Mouse (Mus musculus) Patski (cell line): ENCODE data around the gene Lhfpl5. TPM values are rescaled to one million over a fixed set of nuclear protein-coding genes. Genes with fewer than 3 reads are reported as not detected.

ENCODE experiments used
- ATAC-seq: fragments of 100-300 bp; one replicate; pipeline ENCODE4 v1.8.0; 2021
- CTCF ChIA-PET: fragments of 350-600 bp; sonication (Branson Sonifier 250); formaldehyde crosslinking; loops from one replicate; lab custom pipeline; 2022; ENCODE audit warnings: inconsistent platforms; lab: Charles Lee
- POLR2A ChIA-PET: fragments of 350-600 bp; sonication (Branson Sonifier 250); formaldehyde crosslinking; loops from one replicate; lab custom pipeline; 2022; ENCODE audit warnings: antibody characterized with exemption, inconsistent platforms; lab: Charles Lee
- DNase-seq: peaks from one replicate; pipeline ENCODE4 v3.0.0-alpha.2; 2011; ENCODE audit warnings: low read depth, low spot score
- H3K27me3 ChIP-seq: fragments of 371-371 bp; one replicate; pipeline ENCODE4 v1.5.1; 2021
- CTCF ChIP-seq: fragments of 100-300 bp; IDR thresholded peaks from one replicate; pipeline ENCODE4 v1.5.1; 2021
- in situ Hi-C: fragments of 300-500 bp; cut with MboI; formaldehyde crosslinking; loops from 3 replicates; pipeline ENCODE4 v1.11.1; 2018; ENCODE audit warnings: low pct_unique_long_range_greater_than_20kb, mixed read lengths
- polyA plus RNA-seq: library from polyadenylated mRNA; unstranded; gene quantifications from one replicate; pipeline ENCODE4 v1.2.3, GENCODE M21; 2021

Lhfpl5 gene
- polyA plus RNA-seq, 1 experiment from 2014 or later: 0.09 TPM

- no peaks in the 10 kb centered on the region for H3K27me3 ChIP-seq
- CTCF ChIA-PET: interaction anchor here (1.9 kb wide), 1 partner anchor 8 kb away, joined by 7 read pairs; no protein-coding TSS in a partner anchor
- no peak for DNase-seq
- POLR2A ChIA-PET: no interaction called here
- in situ Hi-C loops: no loop called here
- TF ChIP-seq CTCF: no peak
- ATAC-seq: no peak
Observed at GRCm38 (mm10) chr17:28600780-28601179, 25.3 kb downstream of the Lhfpl5 start.

GRCm38 (mm10) chr17:28601557-28602250 is 26.3 kb downstream of the Lhfpl5 start:
- no peak for TF ChIP-seq CTCF
- ATAC-seq: no peak
- ChIA-PET POLR2A (no interaction called here), CTCF (interaction anchor here (1.9 kb wide), 1 partner anchor 9 kb away, joined by 7 read pairs; no protein-coding TSS in a partner anchor)
- in situ Hi-C loops: no loop called here
- no peak for DNase-seq
- no peaks in the 10 kb centered on the region for H3K27me3 ChIP-seq

- no peak for TF ChIP-seq CTCF
- CTCF ChIA-PET: interaction anchor here (0.7 to 2.6 kb wide), 2 partner anchors 13 to 16 kb away, joined by 3 to 14 read pairs; partner anchors contain the start of gene Srpk1
- no peak for DNase-seq
- H3K27me3 ChIP-seq: no peaks in the 10 kb centered on the region
- in situ Hi-C loops: no loop called here
- ATAC-seq: no peak
- POLR2A ChIA-PET: no interaction called here
Observed at GRCm38 (mm10) chr17:28609543-28609942, 34.1 kb downstream of the Lhfpl5 start.

GRCm38 (mm10) chr17:28612603-28613002 is 37.2 kb downstream of the Lhfpl5 start:
- ChIA-PET CTCF (interaction anchor here (1.4 kb wide), 1 partner anchor 19 kb away, joined by 3 read pairs; no protein-coding TSS in a partner anchor), POLR2A (no interaction called here)
- DNase-seq (no peak), ATAC-seq (no peak)
- H3K27me3 ChIP-seq: no peaks in the 10 kb centered on the region
- no peak for TF ChIP-seq CTCF
- in situ Hi-C loops: no loop called here

- DNase-seq (no peak), ATAC-seq (no peak)
- in situ Hi-C loops: no loop called here
- CTCF ChIA-PET: interaction anchor here (1.4 kb wide), 1 partner anchor 20 kb away, joined by 3 read pairs; no protein-coding TSS in a partner anchor
- TF ChIP-seq CTCF: no peak
- POLR2A ChIA-PET: no interaction called here
- no peaks in the 10 kb centered on the region for H3K27me3 ChIP-seq
Observed at GRCm38 (mm10) chr17:28613096-28613495, 37.7 kb downstream of the Lhfpl5 start.

GRCm38 (mm10) chr17:28615332-28615731 is 39.9 kb downstream of the Lhfpl5 start:
- ATAC-seq (no peak), DNase-seq (no peak)
- in situ Hi-C loops: no loop called here
- H3K27me3 ChIP-seq: no peaks in the 10 kb centered on the region
- CTCF ChIA-PET: no interaction called here
- POLR2A ChIA-PET: no interaction called here
- no peak for TF ChIP-seq CTCF

- in situ Hi-C loops: no loop called here
- no peak for ATAC-seq
- ChIA-PET POLR2A (no interaction called here), CTCF (interaction anchor here (3.1 kb wide), 1 partner anchor 25 kb away, joined by 12 read pairs; no protein-coding TSS in a partner anchor)
- TF ChIP-seq CTCF: no peak
- no peak for DNase-seq
- H3K27me3 ChIP-seq: no peaks in the 10 kb centered on the region
Observed at GRCm38 (mm10) chr17:28617636-28618035, 42.2 kb downstream of the Lhfpl5 start.

GRCm38 (mm10) chr17:28618124-28618523 is 42.7 kb downstream of the Lhfpl5 start:
- POLR2A ChIA-PET: no interaction called here
- TF ChIP-seq CTCF: no peak
- in situ Hi-C loops: no loop called here
- CTCF ChIA-PET: interaction anchor here (3.1 kb wide), 1 partner anchor 25 kb away, joined by 12 read pairs; no protein-coding TSS in a partner anchor
- ATAC-seq (no peak), DNase-seq (no peak)
- no peaks in the 10 kb centered on the region for H3K27me3 ChIP-seq

- no peak for ATAC-seq
- no peak for DNase-seq
- ChIA-PET POLR2A (no interaction called here), CTCF (interaction anchor here (3.1 kb wide), 1 partner anchor 26 kb away, joined by 12 read pairs; no protein-coding TSS in a partner anchor)
- in situ Hi-C loops: no loop called here
- no peaks in the 10 kb centered on the region for H3K27me3 ChIP-seq
- TF ChIP-seq CTCF: no peak
Observed at GRCm38 (mm10) chr17:28618775-28619174, 43.3 kb downstream of the Lhfpl5 start.

GRCm38 (mm10) chr17:28621381-28622299 is 46.2 kb downstream of the Lhfpl5 start:
- DNase-seq (peak; percentile 9), ATAC-seq (peak; percentile 45)
- TF ChIP-seq CTCF: no peak
- ChIA-PET POLR2A (no interaction called here), CTCF (interaction anchor here (1.1 to 1.4 kb wide), 2 partner anchors 12 to 18 kb away, joined by 3 to 4 read pairs; no protein-coding TSS in a partner anchor)
- no peaks in the 10 kb centered on the region for H3K27me3 ChIP-seq
- in situ Hi-C loops: no loop called here
